Mouse (Mus musculus): ENCODE results near the gene Pitpnm1.

- TF ChIP-seq CTCF (IDR thresholded peaks at IDR 0.05; ENCODE audit: extremely low read depth, insufficient read depth, insufficient read length, insufficient replicate concordance) (no peak), POLR2A (IDR thresholded peaks at IDR 0.05; ENCODE audit: low read depth, low read length) (no peak)
Observed at GRCm38 (mm10) chr19:4102626-4103025, 2.8 kb downstream of the Pitpnm1 start.
